Mouse (Mus musculus): ENCODE measurements around the gene Ccdc102a. TPM values are rescaled to one million over a fixed set of nuclear protein-coding genes. Genes with fewer than 3 reads are reported as not detected.

The Ccdc102a gene
- polyA plus RNA-seq, 1 experiment = 28.1 TPM

DNA sequence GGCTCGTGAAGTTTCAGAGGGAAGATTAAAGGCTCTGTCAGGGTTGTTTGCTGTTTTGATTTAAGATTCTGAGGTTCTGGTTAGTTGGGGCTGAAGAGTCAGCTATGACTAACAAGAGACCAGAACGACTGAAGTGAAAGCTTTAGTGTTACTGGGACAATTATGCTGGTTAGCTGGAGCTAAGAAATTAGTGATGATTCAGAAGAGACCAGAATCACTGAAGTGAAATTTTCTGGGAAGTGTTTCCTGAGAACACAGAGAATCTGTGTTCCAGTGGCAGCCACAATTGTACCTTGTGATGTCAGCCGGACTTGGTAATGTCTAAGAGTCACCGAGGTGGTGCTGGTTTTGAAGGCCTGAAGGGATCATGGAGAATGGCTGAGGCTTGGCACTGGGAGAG is 37.2 kb downstream of the Ccdc102a start:
- no peaks in the 10 kb centered on the region for H3K79me3 ChIP-seq (ENCODE audit: low read depth)
- H3K4me3 ChIP-seq (ENCODE audit: insufficient read depth, poor library complexity, severe bottlenecking) = no peak overlapping the region
- H3ac ChIP-seq (ENCODE audit: control insufficient read depth, insufficient read length, low read depth) = no peak overlapping the region
- peaks cover 9% of the 10 kb centered on the region for H3K27me3 ChIP-seq (ENCODE audit: control insufficient read depth, insufficient read depth, insufficient read length)
- TF ChIP-seq CTCF (IDR thresholded peaks at IDR 0.05; ENCODE audit: control insufficient read depth, insufficient read depth, insufficient read length) (no peak), CEBPB (IDR thresholded peaks at IDR 0.05; ENCODE audit: low read depth) (no peak), MYOD1 (IDR thresholded peaks at IDR 0.05; ENCODE audit: control insufficient read depth, insufficient read length, low read depth) (no peak), USF1 (IDR thresholded peaks at IDR 0.05; ENCODE audit: low read depth) (no peak), MAX (IDR thresholded peaks at IDR 0.05) (no peak), FOSL1 (IDR thresholded peaks at IDR 0.05; ENCODE audit: insufficient read depth, low read length, poor library complexity, severe bottlenecking) (no peak), MYOG (IDR thresholded peaks at IDR 0.05; ENCODE audit: control insufficient read depth, extremely low read depth, insufficient read length) (no peak)
- no peaks in the 10 kb centered on the region for H3K79me2 ChIP-seq (ENCODE audit: control insufficient read depth, insufficient read depth)
- H3K36me3 ChIP-seq (ENCODE audit: control insufficient read depth, insufficient read depth) = no peaks in the 10 kb centered on the region

GRCm38 (mm10) chr8:94876820-94877219 is 41.1 kb downstream of the Ccdc102a start:
- TF ChIP-seq MYOD1 (IDR thresholded peaks at IDR 0.05; ENCODE audit: control insufficient read depth, insufficient read length, low read depth) = no peak
- TF ChIP-seq CTCF (IDR thresholded peaks at IDR 0.05; ENCODE audit: control insufficient read depth, insufficient read depth, insufficient read length) = no peak
- TF ChIP-seq FOSL1 (IDR thresholded peaks at IDR 0.05; ENCODE audit: insufficient read depth, low read length, poor library complexity, severe bottlenecking) = no peak
- TF ChIP-seq CEBPB (IDR thresholded peaks at IDR 0.05; ENCODE audit: low read depth) = no peak
- TF ChIP-seq USF1 (IDR thresholded peaks at IDR 0.05; ENCODE audit: low read depth) = no peak
- no peak for TF ChIP-seq MYOG (IDR thresholded peaks at IDR 0.05; ENCODE audit: control insufficient read depth, extremely low read depth, insufficient read length)
- no peak for TF ChIP-seq MAX (IDR thresholded peaks at IDR 0.05)
- Histone ChIP-seq H3ac (ENCODE audit: control insufficient read depth, insufficient read length, low read depth) (no peak overlapping the region), H3K79me3 (ENCODE audit: low read depth) (no peaks in the 10 kb centered on the region), H3K36me3 (ENCODE audit: control insufficient read depth, insufficient read depth) (no peaks in the 10 kb centered on the region), H3K79me2 (ENCODE audit: control insufficient read depth, insufficient read depth) (no peaks in the 10 kb centered on the region), H3K4me3 (ENCODE audit: insufficient read depth, poor library complexity, severe bottlenecking) (no peak overlapping the region), H3K27me3 (ENCODE audit: control insufficient read depth, insufficient read depth, insufficient read length) (no peaks in the 10 kb centered on the region)

GRCm38 (mm10) chr8:94876197-94876730 is 41.6 kb downstream of the Ccdc102a start, which contains the start of gene Dok4:
Gene Dok4, minus strand, starts transcription at chr8:94876330.
- peak within 1 kb of the TSS; percentile 31 for H3K4me3 ChIP-seq (ENCODE audit: insufficient read depth, poor library complexity, severe bottlenecking)
- TF ChIP-seq CTCF (IDR thresholded peaks at IDR 0.05; ENCODE audit: control insufficient read depth, insufficient read depth, insufficient read length) (no peak), CEBPB (IDR thresholded peaks at IDR 0.05; ENCODE audit: low read depth) (no peak), MAX (IDR thresholded peaks at IDR 0.05) (no peak), MYOG (IDR thresholded peaks at IDR 0.05; ENCODE audit: control insufficient read depth, extremely low read depth, insufficient read length) (no peak), USF1 (IDR thresholded peaks at IDR 0.05; ENCODE audit: low read depth) (peak; percentile 36)
- H3ac ChIP-seq (ENCODE audit: control insufficient read depth, insufficient read length, low read depth) = peak within 1 kb of the TSS; percentile 65
- H3K79me3 ChIP-seq (ENCODE audit: low read depth) = no peaks in the 10 kb centered on the region
- no peaks in the 10 kb centered on the region for H3K27me3 ChIP-seq (ENCODE audit: control insufficient read depth, insufficient read depth, insufficient read length)
- H3K36me3 ChIP-seq (ENCODE audit: control insufficient read depth, insufficient read depth) = no peaks in the 10 kb centered on the region
- no peaks in the 10 kb centered on the region for H3K79me2 ChIP-seq (ENCODE audit: control insufficient read depth, insufficient read depth)

- Histone ChIP-seq H3K79me2 (ENCODE audit: control insufficient read depth, insufficient read depth) (no peaks in the 10 kb centered on the region), H3ac (ENCODE audit: control insufficient read depth, insufficient read length, low read depth) (peak overlapping the region; percentile 65), H3K27me3 (ENCODE audit: control insufficient read depth, insufficient read depth, insufficient read length) (no peaks in the 10 kb centered on the region), H3K79me3 (ENCODE audit: low read depth) (no peaks in the 10 kb centered on the region), H3K4me3 (ENCODE audit: insufficient read depth, poor library complexity, severe bottlenecking) (peak overlapping the region; percentile 31), H3K36me3 (ENCODE audit: control insufficient read depth, insufficient read depth) (no peaks in the 10 kb centered on the region)
- TF ChIP-seq USF1 (IDR thresholded peaks at IDR 0.05; ENCODE audit: low read depth) (no peak), FOSL1 (IDR thresholded peaks at IDR 0.05; ENCODE audit: insufficient read depth, low read length, poor library complexity, severe bottlenecking) (no peak), MAX (IDR thresholded peaks at IDR 0.05) (no peak), MYOG (IDR thresholded peaks at IDR 0.05; ENCODE audit: control insufficient read depth, extremely low read depth, insufficient read length) (no peak), MYOD1 (IDR thresholded peaks at IDR 0.05; ENCODE audit: control insufficient read depth, insufficient read length, low read depth) (no peak), CTCF (IDR thresholded peaks at IDR 0.05; ENCODE audit: control insufficient read depth, insufficient read depth, insufficient read length) (no peak), CEBPB (IDR thresholded peaks at IDR 0.05; ENCODE audit: low read depth) (no peak)
Measured at GRCm38 (mm10) chr8:94875871-94876150, 42.1 kb downstream of the Ccdc102a start.

GRCm38 (mm10) chr8:94875096-94875870 is 42.6 kb downstream of the Ccdc102a start:
- Histone ChIP-seq H3K79me3 (ENCODE audit: low read depth) (no peaks in the 10 kb centered on the region), H3K36me3 (ENCODE audit: control insufficient read depth, insufficient read depth) (no peaks in the 10 kb centered on the region), H3K27me3 (ENCODE audit: control insufficient read depth, insufficient read depth, insufficient read length) (no peaks in the 10 kb centered on the region), H3ac (ENCODE audit: control insufficient read depth, insufficient read length, low read depth) (peak overlapping the region; percentile 65), H3K79me2 (ENCODE audit: control insufficient read depth, insufficient read depth) (no peaks in the 10 kb centered on the region), H3K4me3 (ENCODE audit: insufficient read depth, poor library complexity, severe bottlenecking) (peak overlapping the region; percentile 31)
- TF ChIP-seq CEBPB (IDR thresholded peaks at IDR 0.05; ENCODE audit: low read depth) = no peak

DNA sequence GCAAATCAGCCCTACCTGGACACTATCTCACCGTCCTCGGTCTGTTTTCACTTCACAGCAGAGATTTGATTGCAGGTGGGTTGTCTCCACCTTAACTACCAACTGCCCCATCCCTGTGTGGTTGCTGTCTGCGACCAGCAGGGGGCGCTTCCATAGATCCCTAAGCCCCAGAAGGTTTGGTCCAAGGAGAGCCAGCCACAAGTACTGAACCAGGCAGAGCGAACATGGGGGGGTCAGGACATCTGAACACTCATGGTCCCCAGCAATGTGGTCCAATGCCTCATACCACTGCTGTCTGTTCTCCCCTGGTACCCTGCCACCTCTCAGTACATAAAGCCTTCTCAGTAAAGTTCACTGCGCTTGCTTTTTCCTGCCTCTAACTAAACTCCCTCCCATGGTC is 43.5 kb downstream of the Ccdc102a start:
- no peaks in the 10 kb centered on the region for H3K79me2 ChIP-seq (ENCODE audit: control insufficient read depth, insufficient read depth)
- H3K79me3 ChIP-seq (ENCODE audit: low read depth) = no peaks in the 10 kb centered on the region
- no peaks in the 10 kb centered on the region for H3K27me3 ChIP-seq (ENCODE audit: control insufficient read depth, insufficient read depth, insufficient read length)
- H3ac ChIP-seq (ENCODE audit: control insufficient read depth, insufficient read length, low read depth) = no peak overlapping the region
- TF ChIP-seq MYOD1 (IDR thresholded peaks at IDR 0.05; ENCODE audit: control insufficient read depth, insufficient read length, low read depth) = no peak
- TF ChIP-seq CTCF (IDR thresholded peaks at IDR 0.05; ENCODE audit: control insufficient read depth, insufficient read depth, insufficient read length) = peak; percentile 78
- no peak for TF ChIP-seq FOSL1 (IDR thresholded peaks at IDR 0.05; ENCODE audit: insufficient read depth, low read length, poor library complexity, severe bottlenecking)
- H3K4me3 ChIP-seq (ENCODE audit: insufficient read depth, poor library complexity, severe bottlenecking) = no peak overlapping the region
- H3K36me3 ChIP-seq (ENCODE audit: control insufficient read depth, insufficient read depth) = no peaks in the 10 kb centered on the region

All from C2C12 (cell line).